Mouse (Mus musculus) adrenal gland, adult 18-20 months (tissue): Measurements from ENCODE around the gene 1700086D15Rik. TPM values are rescaled to one million over a fixed set of nuclear protein-coding genes. Genes with fewer than 3 reads are reported as not detected.

Experiments
- DNase-seq, 2 experiments: peaks; one replicate each; pipeline ENCODE4 v3.0.0; 2021 to 2022; ENCODE audit warnings: low spot score in 2 of 2
- long read RNA-seq, 2 experiments: library from polyadenylated mRNA; stranded (forward); transcript quantifications; one replicate each; pipeline ENCODE4 v2.0.0; 2021
- total RNA-seq, 2 experiments: library from RNA; stranded (reverse); gene quantifications; 1 replicate in 1 of 2; 2 replicates in 1 of 2; pipeline ENCODE4 v1.2.3; 2021

The 1700086D15Rik gene
- total RNA-seq = under 1 TPM in 1 of 2 experiments, not detected in 1; 0.64 TPM
- long read RNA-seq, experiment 1 = 0 reads
- long read RNA-seq, experiment 2 = 0 reads

DNA sequence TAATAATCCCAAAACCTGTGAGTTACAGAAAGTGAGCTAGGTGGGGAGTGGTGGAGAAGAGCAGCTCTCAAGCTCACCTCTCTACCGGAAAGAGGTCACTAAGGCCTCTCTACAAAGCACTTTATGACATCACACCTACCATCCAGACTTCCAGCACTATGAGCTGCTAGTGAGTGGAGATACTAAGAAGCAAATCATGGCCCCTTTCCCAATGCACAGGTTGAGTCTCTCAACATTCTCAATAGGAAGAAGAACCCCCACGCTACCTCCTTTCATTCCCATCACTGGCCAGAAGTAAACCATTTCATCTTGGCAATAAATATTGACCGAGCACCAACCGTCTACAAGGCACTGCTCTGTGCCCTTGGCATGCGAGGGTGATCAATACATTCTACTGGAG, at the start of gene 1700086D15Rik:
1700086D15Rik (minus strand) TSS at position 101 of the 400 bp plus-strand sequence.
- DNase-seq = no peak

GRCm38 (mm10) chr11:65209441-65209840, 49.8 kb upstream of the 1700086D15Rik start:
- DNase-seq = no peak

DNA sequence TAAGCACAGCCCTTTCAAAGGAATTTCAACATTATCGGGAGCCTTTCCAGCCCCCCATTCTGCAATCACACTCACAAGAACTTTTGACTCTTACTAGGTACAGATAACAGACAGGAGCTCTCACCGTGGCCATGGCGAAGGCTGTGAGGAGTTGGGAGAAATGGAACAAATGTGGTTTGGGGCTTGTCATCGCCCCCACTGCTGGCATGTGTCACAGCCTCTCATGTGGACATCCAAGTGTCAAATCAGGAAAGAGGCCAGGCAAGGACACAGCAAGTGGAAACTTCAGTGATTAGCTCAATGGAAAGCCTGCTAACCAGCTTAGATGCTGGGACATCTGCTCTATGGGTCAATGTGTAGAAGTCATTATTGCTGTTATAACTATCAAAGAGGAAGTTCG, 45.6 kb upstream of the 1700086D15Rik start:
- no peak for DNase-seq

DNA sequence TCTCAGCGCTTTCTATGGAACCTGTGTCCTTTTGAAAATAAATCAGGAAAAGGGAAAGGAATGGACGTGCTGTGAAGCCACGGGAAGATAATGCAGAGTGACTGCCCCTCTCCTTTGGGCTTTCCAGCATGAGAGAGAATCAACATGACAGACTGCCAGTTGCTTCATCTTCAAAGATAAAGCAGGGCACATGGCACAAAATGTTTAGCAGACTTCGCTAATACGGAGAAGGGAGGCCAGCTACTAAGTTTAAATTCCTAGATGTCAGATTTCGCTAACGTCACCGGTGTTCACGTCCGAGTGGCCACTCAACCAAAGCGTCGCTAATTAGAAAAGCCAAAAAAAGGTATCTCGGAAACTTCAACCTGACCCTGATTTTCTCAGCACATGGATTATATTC, 45.0 kb upstream of the 1700086D15Rik start:
- no peak for DNase-seq

DNA sequence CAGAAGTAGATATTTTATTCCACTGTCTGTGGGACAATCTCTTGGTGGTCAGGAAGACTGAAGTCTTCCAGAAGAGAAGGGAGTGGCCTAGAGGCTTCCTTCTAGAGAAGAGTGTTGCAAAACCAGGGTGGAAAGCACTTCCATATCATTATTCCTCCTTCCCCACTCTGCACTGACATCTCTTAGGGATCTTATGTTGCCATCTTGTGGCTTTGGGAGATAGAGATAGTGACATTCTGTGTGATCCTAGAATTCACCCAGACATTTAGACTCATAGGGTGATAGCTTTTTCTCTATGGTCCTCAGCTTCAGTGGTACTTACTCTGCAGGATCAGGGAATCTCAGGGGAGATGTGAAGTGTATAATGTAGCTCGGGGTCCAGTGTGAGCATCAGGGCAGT, 43.3 kb upstream of the 1700086D15Rik start:
- DNase-seq = no peak

DNA sequence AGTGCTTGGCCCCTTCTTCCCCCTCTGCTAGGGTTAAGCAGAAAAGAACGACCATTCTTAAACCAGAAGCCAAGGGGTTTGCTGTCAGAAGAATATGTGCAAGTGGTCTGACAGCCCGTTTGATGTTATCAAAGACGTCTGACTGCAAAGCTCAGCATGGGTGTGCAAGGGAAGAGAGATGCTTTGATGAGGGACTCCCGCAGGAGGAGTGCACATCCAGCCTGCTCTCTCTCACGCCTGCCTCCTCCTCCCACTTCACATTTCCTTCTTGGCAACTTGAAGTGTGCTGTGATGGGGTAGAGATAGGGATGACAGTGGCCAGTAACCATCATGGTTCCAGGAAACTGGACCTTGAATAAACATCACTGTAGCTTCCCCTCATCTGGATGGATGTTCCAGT, 42.5 kb upstream of the 1700086D15Rik start:
- no peak for DNase-seq

DNA sequence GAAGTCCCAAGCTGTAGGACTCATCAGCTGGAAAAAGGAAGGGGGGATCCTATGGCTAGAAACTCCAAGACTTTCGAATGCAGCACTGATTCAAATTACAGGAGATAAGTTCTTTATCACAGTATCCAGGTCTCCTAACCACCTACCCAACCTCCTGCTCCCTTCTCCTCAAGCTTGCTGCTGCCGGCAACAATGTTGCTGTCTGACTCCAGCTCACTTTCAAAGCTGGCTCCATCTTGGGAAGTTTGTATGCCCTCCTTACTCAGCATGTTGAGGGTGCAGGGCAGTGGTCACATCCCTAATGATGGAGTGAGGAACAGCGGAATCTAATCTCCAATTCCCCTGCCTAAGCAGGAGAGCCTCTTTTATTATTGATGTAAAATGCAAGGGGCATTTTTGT, 38.3 kb upstream of the 1700086D15Rik start:
- no peak for DNase-seq

DNA sequence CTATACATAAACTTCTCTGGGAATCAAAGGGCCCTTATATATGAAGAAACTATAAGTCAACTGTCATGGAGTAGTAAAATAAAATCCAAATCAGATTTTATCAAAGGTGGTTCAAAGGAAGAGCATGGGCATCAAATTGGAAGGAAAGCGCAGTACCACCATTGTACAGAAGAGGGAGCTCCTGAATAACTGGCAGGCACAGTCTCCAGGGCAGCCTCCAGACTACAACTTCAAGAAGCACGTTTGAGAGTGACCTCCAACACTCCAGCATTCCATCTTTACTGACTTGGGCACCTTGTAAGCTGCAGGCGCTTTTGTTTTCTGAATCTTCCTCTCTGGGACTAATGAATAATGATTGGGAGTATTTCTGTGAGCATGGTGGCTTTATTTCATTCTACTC, 37.6 kb upstream of the 1700086D15Rik start:
- DNase-seq = peak; percentile 66 to 71

DNA sequence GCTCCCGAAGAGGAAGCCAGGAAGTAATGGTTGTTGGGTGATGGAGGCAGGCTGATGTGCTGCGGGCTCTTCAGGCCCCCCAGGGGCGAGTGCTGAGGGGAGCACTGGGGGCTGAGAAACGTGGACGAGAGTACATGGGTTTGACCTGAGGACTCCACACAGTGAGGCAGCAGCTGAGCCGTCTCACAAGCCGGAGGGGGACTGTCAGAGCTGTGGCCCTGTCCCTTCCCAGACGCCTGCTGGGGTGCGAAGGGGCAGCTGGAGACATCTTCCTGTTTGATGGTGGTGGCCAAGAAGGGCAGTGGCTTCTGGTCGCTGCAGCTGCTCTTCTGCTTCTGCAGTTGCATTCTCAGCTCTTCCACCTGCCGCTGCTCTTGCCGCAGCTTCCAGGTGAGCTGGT, 27.3 kb upstream of the 1700086D15Rik start:
- no peak for DNase-seq

GRCm38 (mm10) chr11:65185114-65185513, 25.4 kb upstream of the 1700086D15Rik start:
- DNase-seq = no peak

GRCm38 (mm10) chr11:65170121-65170750, 10.5 kb upstream of the 1700086D15Rik start:
- DNase-seq = no peak

DNA sequence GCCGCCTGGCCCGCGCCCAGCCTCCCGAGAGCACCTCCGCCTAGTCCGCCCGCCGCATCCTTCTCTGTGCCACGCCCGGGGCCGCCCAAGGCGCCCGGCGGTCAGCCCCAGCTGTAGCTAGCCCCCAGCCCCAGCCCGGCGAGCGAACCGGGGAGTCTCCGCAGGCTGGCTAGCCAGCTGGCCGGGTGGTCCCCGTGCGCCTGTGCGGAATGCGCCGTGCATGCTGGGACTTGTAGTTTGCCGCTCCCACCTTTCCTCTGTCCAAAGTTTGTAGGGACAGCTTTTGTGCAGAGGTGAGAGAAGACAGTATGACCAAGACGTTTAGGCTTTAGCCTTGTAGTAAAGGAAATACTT, 3.1 kb upstream of the 1700086D15Rik start, which contains the start of gene Arhgap44:
Arhgap44 (minus strand) TSS at position 195 of the 354 bp plus-strand sequence.
- peak; percentile 63 to 64 for DNase-seq

DNA sequence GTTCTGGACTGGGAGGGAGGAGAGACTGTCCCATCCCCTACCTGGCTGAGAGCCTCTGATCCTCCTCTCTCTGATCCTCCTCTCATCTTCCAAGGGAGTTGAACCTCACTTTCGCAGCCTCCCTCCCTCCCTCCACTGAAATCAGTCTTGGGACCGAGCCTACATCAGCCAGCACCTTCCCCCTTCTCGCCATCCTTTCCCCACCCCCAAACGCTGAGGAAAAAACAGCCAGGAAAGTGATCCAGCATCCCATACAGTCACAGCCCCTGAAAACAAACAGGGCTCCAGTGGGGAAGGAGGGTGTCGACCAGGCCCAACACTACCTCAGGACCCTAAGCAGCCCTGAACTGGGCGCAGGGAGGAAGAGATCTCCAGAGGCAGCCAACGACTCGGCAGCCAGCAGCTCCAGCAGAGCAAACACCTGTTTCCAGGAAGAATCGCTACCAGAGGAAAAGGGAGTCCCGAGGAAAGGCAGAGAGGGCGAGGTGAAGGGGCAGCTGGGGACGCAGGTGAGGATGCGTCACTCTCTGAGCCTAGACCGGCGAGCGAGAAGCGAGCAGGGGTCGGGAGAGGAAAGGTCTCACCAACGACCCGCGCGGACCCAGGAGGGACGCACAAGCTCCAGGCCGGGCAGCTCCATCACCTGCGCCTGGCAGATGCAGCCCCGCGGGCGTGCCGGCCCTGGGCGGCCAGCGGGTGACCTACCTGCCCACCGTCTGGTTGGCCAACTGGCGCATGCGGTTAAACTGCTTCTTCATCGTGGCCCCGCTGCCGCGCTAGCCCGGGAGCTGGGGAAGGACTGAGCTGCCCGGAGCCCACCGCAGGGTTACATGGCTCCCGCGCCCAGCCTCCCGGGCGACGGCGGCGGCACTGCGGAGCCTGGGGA, 2.4 kb upstream of the 1700086D15Rik start:
- peak in 1 of 2 experiments; percentile 8 for DNase-seq

GRCm38 (mm10) chr11:65160991-65161880, 1.5 kb upstream of the 1700086D15Rik start:
- no peak for DNase-seq

DNA sequence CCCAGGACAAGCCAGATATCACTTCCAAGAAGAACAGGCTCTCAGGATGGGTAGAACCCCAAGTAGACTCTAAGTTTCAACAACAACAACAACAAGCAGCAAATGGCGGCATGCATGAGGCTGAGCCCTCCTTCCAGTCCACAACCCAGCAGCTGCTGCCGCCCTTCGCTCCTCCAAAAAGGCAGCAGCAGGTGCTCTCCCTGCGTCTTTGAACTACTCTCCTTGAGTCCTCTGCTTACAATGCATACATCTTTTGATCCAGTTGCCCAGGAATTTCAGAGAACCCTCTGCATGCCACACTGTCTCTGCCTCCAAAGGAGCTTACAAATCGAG, 1.1 kb downstream of the 1700086D15Rik start:
- DNase-seq = no peak

- DNase-seq = no peak
Observed at GRCm38 (mm10) chr11:65157966-65158657, 1.6 kb downstream of the 1700086D15Rik start.

DNA sequence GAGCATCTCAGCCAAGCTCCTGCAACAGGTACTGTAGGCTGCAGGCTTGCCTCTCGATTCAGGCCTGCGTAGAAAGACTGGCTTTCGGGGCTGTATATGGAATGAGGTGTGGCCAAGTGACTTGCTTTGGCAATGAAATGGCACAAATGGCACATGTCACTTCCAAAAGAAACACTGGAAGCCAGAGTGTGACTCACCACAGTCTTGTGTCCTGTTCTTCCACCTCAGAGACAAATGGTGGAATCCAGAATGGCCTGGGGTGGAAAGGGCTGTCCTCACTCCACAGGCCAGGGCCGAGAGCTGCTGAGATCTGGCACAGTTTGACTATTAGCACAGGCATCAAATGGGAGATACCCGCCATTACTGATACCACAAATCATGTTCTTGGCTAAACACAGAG, 6.7 kb downstream of the 1700086D15Rik start:
- no peak for DNase-seq

- no peak for DNase-seq
Observed at GRCm38 (mm10) chr11:65148441-65148840, 11.2 kb downstream of the 1700086D15Rik start.

DNA sequence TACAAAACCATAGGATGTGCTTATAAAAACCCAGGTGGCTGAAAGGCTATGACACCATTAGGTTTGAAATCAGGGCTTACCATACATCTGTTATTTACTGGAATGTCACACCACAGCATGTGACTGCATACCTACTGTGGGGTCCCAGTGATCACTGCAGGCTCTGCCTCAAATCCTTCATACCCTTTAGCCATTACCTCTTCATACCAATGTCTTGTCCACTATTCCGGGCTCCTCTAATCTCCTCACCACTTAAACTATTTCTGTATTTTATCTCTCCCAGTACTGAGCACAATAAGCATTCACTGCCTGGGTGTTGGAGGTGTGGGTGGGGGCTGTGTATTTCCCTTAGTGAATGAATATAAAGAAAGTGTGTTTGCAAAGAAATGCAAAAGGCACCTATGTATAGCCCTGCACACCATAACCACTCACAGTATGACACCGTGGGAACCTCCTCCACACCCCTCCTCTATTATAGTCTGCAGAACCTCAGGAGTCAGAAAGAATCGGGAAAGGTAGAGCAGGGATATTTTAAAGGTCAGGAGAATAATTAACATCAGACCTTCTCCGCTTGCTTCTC, 16.8 kb downstream of the 1700086D15Rik start:
- no peak for DNase-seq

DNA sequence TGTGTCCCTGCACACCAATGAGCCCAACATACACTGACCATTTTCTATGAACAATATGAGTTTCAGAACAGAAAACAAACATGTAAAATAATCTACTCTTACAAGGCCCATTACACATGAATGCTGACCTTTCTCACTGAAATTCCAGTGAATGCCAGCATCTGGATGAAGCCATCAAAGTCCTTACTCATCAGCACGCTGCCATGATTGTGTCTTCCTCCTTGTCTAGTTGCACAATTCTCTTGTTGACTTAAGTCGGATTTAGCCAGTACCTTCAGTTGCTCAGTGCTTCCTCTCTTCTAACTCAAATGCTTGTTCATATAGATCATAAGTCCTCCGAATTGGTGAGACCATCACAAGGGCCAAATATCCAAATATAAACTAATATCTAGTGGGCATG, 20.7 kb downstream of the 1700086D15Rik start:
- no peak for DNase-seq
